Mouse (Mus musculus) hindbrain, embryonic 14.5 days (tissue): ENCODE data around the gene Ctnnd2. TPM values are rescaled to one million over a fixed set of nuclear protein-coding genes. Genes with fewer than 3 reads are reported as not detected.

Experiments
- ATAC-seq: fragments of 200-750 bp; cut with Nextera tagmentation; 2 replicates; pipeline ENCODE4 v1.8.0; 2017; ENCODE audit warnings: moderate number of reproducible peaks, mild to moderate bottlenecking, moderate TSS enrichment, moderate library complexity; ENCODE audit not compliant: low FRiP score
- DNase-seq: peaks from one replicate; pipeline ENCODE4 v3.0.0-alpha.2; 2015; ENCODE audit warnings: low spot score
- H3K27ac ChIP-seq: fragments of 300-500 bp; sonication (generic); 2 replicates; pipeline ENCODE4 v1.5.1; 2014; ENCODE audit warnings: mild to moderate bottlenecking, moderate library complexity
- H3K27me3 ChIP-seq: fragments of 300-500 bp; sonication (generic); 2 replicates; pipeline ENCODE4 v1.6.1; 2014; ENCODE audit warnings: mild to moderate bottlenecking, low read length, mixed read lengths; ENCODE audit not compliant: control insufficient read depth, insufficient read depth
- H3K36me3 ChIP-seq: fragments of 300-500 bp; sonication (generic); replicated peaks from 2 replicates; pipeline ENCODE4 v1.6.1; 2014; ENCODE audit not compliant: control insufficient read depth, insufficient read depth
- H3K4me1 ChIP-seq: fragments of 300-500 bp; sonication (generic); replicated peaks from 2 replicates; pipeline ENCODE4 v1.6.1; 2014; ENCODE audit warnings: antibody characterized with exemption, low read length, mixed read lengths; ENCODE audit not compliant: control insufficient read depth, insufficient read depth
- H3K4me2 ChIP-seq: fragments of 300-500 bp; sonication (generic); replicated peaks from 2 replicates; pipeline ENCODE4 v1.6.1; 2014; ENCODE audit warnings: mild to moderate bottlenecking, moderate library complexity
- H3K4me3 ChIP-seq: fragments of 300-500 bp; sonication (generic); replicated peaks from 2 replicates; pipeline ENCODE4 v1.5.1; 2014; ENCODE audit warnings: mild to moderate bottlenecking, low read length
- H3K9ac ChIP-seq: fragments of 300-500 bp; sonication (generic); 2 replicates; pipeline ENCODE4 v1.6.1; 2014
- H3K9me3 ChIP-seq: fragments of 300-500 bp; sonication (generic); 2 replicates; pipeline ENCODE4 v1.6.1; 2016; ENCODE audit warnings: low read length; ENCODE audit not compliant: control insufficient read depth
- WGBS: fragments of 180-500 bp; shearing (Covaris S2); extraction: QIAGEN DNeasy Blood & Tissue Kit; methylation state at CpG from one replicate; pipeline ENCODE4 v1.1.7; 2014; 5-methylcytosine and 5-hydroxymethylcytosine counted together
- polyA plus RNA-seq: library from polyadenylated mRNA; unstranded; fragments of >200 nt; fragmentation: Nextera tagmentation; extraction: Ambion mirVana; gene quantifications from 2 replicates; pipeline ENCODE4 v1.2.1, GENCODE M21; 2014

The Ctnnd2 gene
- polyA plus RNA-seq, 1 experiment from 2014 or later, result 64.2 TPM

GRCm38 (mm10) chr15:30719226-30719625 lies 546.8 kb downstream of the Ctnnd2 start:
- DNase-seq, result no peak
- WGBS, result 71% methylated on average over 2 of the region's 2 CpGs
- Histone ChIP-seq H3K9ac (no peak overlapping the region), H3K27ac (no peak overlapping the region), H3K4me2 (no peak overlapping the region), H3K9me3 (no peaks in the 10 kb centered on the region), H3K36me3 (no peaks in the 10 kb centered on the region), H3K4me1 (no peaks in the 10 kb centered on the region), H3K27me3 (no peaks in the 10 kb centered on the region), H3K4me3 (no peak overlapping the region)
- ATAC-seq, result no peak

- Histone ChIP-seq H3K4me3 (no peak overlapping the region), H3K27ac (no peak overlapping the region), H3K9ac (no peak overlapping the region), H3K4me2 (no peak overlapping the region), H3K36me3 (no peaks in the 10 kb centered on the region), H3K27me3 (no peaks in the 10 kb centered on the region), H3K9me3 (no peaks in the 10 kb centered on the region), H3K4me1 (no peaks in the 10 kb centered on the region)
- WGBS, result 39% methylated on average over 2 of the region's 2 CpGs
- ATAC-seq, result no peak
- no peak for DNase-seq
Measured at GRCm38 (mm10) chr15:30721098-30721497, 548.7 kb downstream of the Ctnnd2 start.

DNA sequence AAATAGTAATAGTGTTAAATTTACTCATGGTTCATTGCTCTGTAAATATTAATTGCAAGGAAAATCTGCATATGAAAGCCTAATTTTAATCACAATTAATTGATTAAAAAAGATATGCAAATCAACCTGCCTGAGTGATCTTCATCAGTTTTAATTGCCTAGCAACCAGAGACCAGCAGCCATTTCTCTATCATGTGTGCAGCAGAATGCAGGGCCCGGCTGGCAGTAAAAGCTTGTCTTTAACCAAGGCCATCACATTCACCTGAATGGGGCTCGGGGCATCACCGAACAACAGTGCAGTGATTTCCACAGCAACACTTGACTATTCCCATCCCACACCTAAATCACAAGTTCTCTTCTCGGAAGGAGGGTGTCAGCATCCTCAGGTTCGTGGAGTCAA lies 553.7 kb downstream of the Ctnnd2 start:
- Histone ChIP-seq H3K4me1 (no peaks in the 10 kb centered on the region), H3K4me3 (no peak overlapping the region), H3K4me2 (no peak overlapping the region), H3K9ac (no peak overlapping the region), H3K9me3 (no peaks in the 10 kb centered on the region), H3K36me3 (no peaks in the 10 kb centered on the region), H3K27me3 (no peaks in the 10 kb centered on the region), H3K27ac (no peak overlapping the region)
- ATAC-seq (no peak), DNase-seq (no peak)
- WGBS, result 56% methylated on average over 5 of the region's 5 CpGs

DNA sequence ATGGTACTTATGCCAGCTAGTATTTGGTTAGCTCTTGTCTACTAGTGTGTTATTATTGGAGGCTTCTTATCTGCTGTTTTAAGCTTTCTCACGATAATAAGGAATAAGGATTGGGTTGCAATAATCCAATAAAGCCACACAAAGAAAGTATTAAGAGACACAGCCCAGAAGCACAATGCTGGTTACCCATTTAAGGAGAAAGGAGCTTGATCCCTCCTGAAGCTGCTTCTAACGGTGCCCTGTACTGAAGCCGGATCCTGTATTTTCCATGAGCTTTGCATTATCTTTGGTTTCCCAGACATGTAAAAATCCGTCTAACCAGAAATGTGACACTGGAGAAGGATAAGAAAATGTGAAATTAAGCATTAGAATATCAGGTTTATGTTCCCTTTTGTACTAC lies 565.8 kb downstream of the Ctnnd2 start:
- H3K4me2 ChIP-seq, result no peak overlapping the region
- no peak overlapping the region for H3K9ac ChIP-seq
- H3K4me1 ChIP-seq, result no peaks in the 10 kb centered on the region; the same call in 1 of the 2 replicates
- no peak for ATAC-seq
- H3K36me3 ChIP-seq, result no peaks in the 10 kb centered on the region
- WGBS, result 65% methylated on average over 4 of the region's 4 CpGs
- H3K9me3 ChIP-seq, result no peaks in the 10 kb centered on the region
- H3K27me3 ChIP-seq, result no peaks in the 10 kb centered on the region
- no peak overlapping the region for H3K4me3 ChIP-seq
- no peak for DNase-seq
- H3K27ac ChIP-seq, result no peak overlapping the region

- H3K9me3 ChIP-seq, result no peaks in the 10 kb centered on the region
- ATAC-seq (peak; percentile 88), DNase-seq (peak; percentile 92)
- WGBS, result 10% methylated on average over 6 of the region's 6 CpGs
- H3K9ac ChIP-seq, result no peak overlapping the region
- no peak overlapping the region; the same call in 1 of the 2 replicates for H3K4me2 ChIP-seq
- H3K27ac ChIP-seq, result peak overlapping the region; percentile 66; the same call in 1 of the 2 replicates
- H3K36me3 ChIP-seq, result no peaks in the 10 kb centered on the region
- H3K4me1 ChIP-seq, result no peaks in the 10 kb centered on the region; the same call in 1 of the 2 replicates
- no peak overlapping the region for H3K4me3 ChIP-seq
- no peaks in the 10 kb centered on the region for H3K27me3 ChIP-seq
Measured at GRCm38 (mm10) chr15:30740728-30741127, 568.3 kb downstream of the Ctnnd2 start.

GRCm38 (mm10) chr15:30757991-30758390 lies 585.6 kb downstream of the Ctnnd2 start:
- DNase-seq (no peak), ATAC-seq (no peak)
- peaks cover 4% of the 10 kb centered on the region; the same call in 1 of the 2 replicates for H3K4me1 ChIP-seq
- H3K4me2 ChIP-seq, result no peak overlapping the region
- H3K27me3 ChIP-seq, result no peaks in the 10 kb centered on the region
- no peak overlapping the region for H3K27ac ChIP-seq
- H3K9ac ChIP-seq, result no peak overlapping the region
- WGBS, result 87% methylated on average over 2 of the region's 2 CpGs
- H3K4me3 ChIP-seq, result no peak overlapping the region
- no peaks in the 10 kb centered on the region for H3K36me3 ChIP-seq
- H3K9me3 ChIP-seq, result no peaks in the 10 kb centered on the region

- WGBS, result 52% methylated on average over 5 of the region's 5 CpGs
- H3K9ac ChIP-seq, result no peak overlapping the region
- H3K4me3 ChIP-seq, result no peak overlapping the region
- no peaks in the 10 kb centered on the region for H3K9me3 ChIP-seq
- H3K4me2 ChIP-seq, result no peak overlapping the region
- 0 out of 2 replicates have a peak, but pooled peaks have one; percentile 34 for ATAC-seq
- H3K27me3 ChIP-seq, result no peaks in the 10 kb centered on the region
- DNase-seq, result no peak
- H3K4me1 ChIP-seq, result peaks cover 4% of the 10 kb centered on the region; the same call in 1 of the 2 replicates
- H3K27ac ChIP-seq, result 0 out of 2 replicates have a peak overlapping the region, but pooled peaks have one; percentile 4
- H3K36me3 ChIP-seq, result no peaks in the 10 kb centered on the region
Measured at GRCm38 (mm10) chr15:30762211-30762610, 589.8 kb downstream of the Ctnnd2 start.

- ATAC-seq (no peak), DNase-seq (no peak)
- Histone ChIP-seq H3K27me3 (no peaks in the 10 kb centered on the region), H3K36me3 (no peaks in the 10 kb centered on the region), H3K9me3 (no peaks in the 10 kb centered on the region), H3K4me1 (peaks cover 4% of the 10 kb centered on the region; the same call in 1 of the 2 replicates), H3K4me2 (no peak overlapping the region), H3K27ac (0 out of 2 replicates have a peak overlapping the region, but pooled peaks have one; percentile 4), H3K9ac (no peak overlapping the region), H3K4me3 (no peak overlapping the region)
- WGBS, result 94% methylated on average over 1 of the region's 1 CpGs
Measured at GRCm38 (mm10) chr15:30762695-30763285, 590.4 kb downstream of the Ctnnd2 start.

DNA sequence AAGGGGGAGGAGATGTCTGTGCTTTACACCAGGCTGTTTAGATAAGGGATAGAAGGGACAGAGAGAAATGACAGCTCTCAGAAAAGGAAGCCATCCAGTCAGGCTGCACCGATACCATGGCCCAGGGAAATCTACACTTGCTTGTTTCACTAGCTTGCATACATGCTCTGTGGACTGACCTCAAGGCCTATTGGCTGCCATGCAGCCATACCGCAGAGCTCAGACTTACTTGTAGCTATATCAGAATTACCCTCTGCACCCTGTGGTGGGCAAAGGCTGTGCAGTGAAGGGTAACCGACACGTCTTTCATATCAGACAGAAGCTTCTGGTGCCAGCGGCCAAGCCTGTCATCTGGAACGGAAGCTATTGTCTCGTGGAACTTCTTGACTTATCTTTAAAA lies 604.5 kb downstream of the Ctnnd2 start:
- DNase-seq, result no peak
- no peak overlapping the region for H3K4me3 ChIP-seq
- no peaks in the 10 kb centered on the region for H3K9me3 ChIP-seq
- 0 out of 2 replicates have a peak, but pooled peaks have one; percentile 46 for ATAC-seq
- H3K36me3 ChIP-seq, result no peaks in the 10 kb centered on the region
- H3K9ac ChIP-seq, result no peak overlapping the region
- H3K27ac ChIP-seq, result no peak overlapping the region
- no peaks in the 10 kb centered on the region for H3K4me1 ChIP-seq
- WGBS, result 60% methylated on average over 7 of the region's 7 CpGs
- H3K27me3 ChIP-seq, result no peaks in the 10 kb centered on the region
- no peak overlapping the region for H3K4me2 ChIP-seq
